ENCODE assay signal across 8 mouse cellular contexts in genomic region chr7:45050945-45051600, GRCm38 (mm10). TPM values are rescaled to one million over a fixed set of nuclear protein-coding genes. Genes with fewer than 3 reads are reported as not detected.
DNase-seq lines count a peak whose midpoint lies in the region; ATAC-seq and TF ChIP-seq lines count a peak whose summit lies in the region.

No protein-coding gene starts in this region.

- no peak for TF ChIP-seq POLR2A in small intestine, adult 2 months (IDR thresholded peaks at IDR 0.05; ENCODE audit: low read depth, low read length)

- H3K27ac ChIP-seq in hindbrain, postnatal 0 days: peak overlapping the region; percentile 99; the same call in 1 of the 2 replicates
- no peak overlapping the region for H3K27ac ChIP-seq in small intestine, adult 2 months (ENCODE audit: insufficient read depth, low read depth, low read length)

- intact Hi-C loops in left cerebral cortex, postnatal 10 days (cut with DNase I): loop anchor here (5.0 kb wide), 1 partner anchor 34 kb away; the partner anchor contains the start of genes Rras and Scaf1

- H3K36me3 ChIP-seq in hindbrain, postnatal 0 days (ENCODE audit: insufficient read depth, low read length): peaks cover 39% of the 10 kb centered on the region
- peaks cover 40% of the 10 kb centered on the region for H3K36me3 ChIP-seq in small intestine, adult 2 months (ENCODE audit: control insufficient read depth, insufficient read depth, low read length)

- 0 out of 2 replicates have a peak, but pooled peaks cover 5% of the 10 kb centered on the region for H3K4me1 ChIP-seq in hindbrain, postnatal 0 days (ENCODE audit: insufficient read depth, low read length)
- H3K4me1 ChIP-seq in small intestine, adult 2 months (ENCODE audit: control insufficient read depth, insufficient read depth, insufficient read length, low read length): peaks cover 8% of the 10 kb centered on the region

- H3K9me3 ChIP-seq in hindbrain, postnatal 0 days (ENCODE audit: low read length): no peaks in the 10 kb centered on the region

- WGBS in hindbrain, postnatal 0 days: 10% methylated on average over 16 of the region's 16 CpGs
- WGBS in small intestine, adult 2 months: 39% methylated on average over 16 of the region's 16 CpGs

- peak overlapping the region; percentile 81; the same call in 1 of the 2 replicates for H3K9ac ChIP-seq in hindbrain, postnatal 0 days (replicated peaks; ENCODE audit: low read length)

- H3K4me2 ChIP-seq in hindbrain, postnatal 0 days (ENCODE audit: low read depth, low read length): peak overlapping the region; percentile 96

- peak; percentile 68 for DNase-seq in ovary, adult 18-20 months (ENCODE audit: low spot score)
- DNase-seq in ovary, postnatal 10 days (ENCODE audit: low spot score): no peak
- DNase-seq in cerebellum, postnatal 36 days: peak; percentile 70 to 76
- peak; percentile 43 to 60 for DNase-seq in gastrocnemius, adult 8-10 months (ENCODE audit: low spot score in 2 of 2)
- DNase-seq in hindbrain, postnatal 0 days (ENCODE audit: low spot score): peak; percentile 96
- DNase-seq in left cerebral cortex, postnatal 10 days (ENCODE audit: extremely low spot score in 1 of 2, low spot score in 2 of 2): peak; percentile 72 to 88

- no peaks in the 10 kb centered on the region for H3K27me3 ChIP-seq in hindbrain, postnatal 0 days (ENCODE audit: insufficient read depth, low read length)
- H3K27me3 ChIP-seq in small intestine, adult 2 months (ENCODE audit: control insufficient read depth, insufficient read depth, low read length): no peaks in the 10 kb centered on the region

- peak; percentile 77 for ATAC-seq in hindbrain, postnatal 0 days
- peak; percentile 27 for ATAC-seq in megakaryocyte-erythroid progenitor cell, adult 5-6 weeks (replicated peaks; ENCODE audit: low FRiP score, low TSS enrichment, poor library complexity, severe bottlenecking)

- no peak for TF ChIP-seq CTCF in hindbrain, postnatal 0 days (IDR thresholded peaks at IDR 0.05; ENCODE audit: low read depth)
- no peak for TF ChIP-seq CTCF in small intestine, adult 2 months (IDR thresholded peaks at IDR 0.05; ENCODE audit: extremely low read depth, insufficient read length, insufficient replicate concordance, low read depth, low read length)

- peak overlapping the region; percentile 88 for H3K4me3 ChIP-seq in hindbrain, postnatal 0 days (ENCODE audit: low read length)
- peak overlapping the region; percentile 98 for H3K4me3 ChIP-seq in small intestine, adult 2 months (ENCODE audit: low read depth, low read length)

RNA-seq across cellular contexts. Expression of gene Prr12, which starts 1.6 kb away (rescaled TPM):
- 10 to 100 TPM; 15.3 to 17.5 (median 15.9) TPM for total RNA-seq in gastrocnemius, adult 8-10 months (2022)
- 14.0 and 18.1 TPM in 2 replicates for total RNA-seq in hindbrain, postnatal 0 days (2014; rRNA removed)
- 7.5 and 9.2 TPM in 2 replicates for polyA plus RNA-seq in hindbrain, postnatal 0 days (2015; fragmentation: Nextera tagmentation; extraction: Ambion mirVana)
- total RNA-seq in left cerebral cortex, postnatal 10 days (2021): 10 to 100 TPM; 67.4 to 68.0 TPM
- total RNA-seq in megakaryocyte-erythroid progenitor cell, adult 5-6 weeks (2014; fragmentation: Nextera tagmentation): 26.6 and 28.7 TPM in 2 replicates
- 1.9 and 2.1 TPM in 2 replicates for total RNA-seq in megakaryocyte-erythroid progenitor cell, adult 5-6 weeks (2017)
- polyA plus RNA-seq in small intestine, adult 2 months (2012; rRNA removed): 8.1 and 13.2 TPM in 2 replicates

RNA-seq across cellular contexts. Expression of gene Nosip, which starts 11.2 kb away (rescaled TPM):
- 10 to 100 TPM; 24.5 to 31.0 (median 28.2) TPM for total RNA-seq in gastrocnemius, adult 8-10 months (2022)
- 72.9 and 83.1 TPM in 2 replicates for total RNA-seq in hindbrain, postnatal 0 days (2014; rRNA removed)
- polyA plus RNA-seq in hindbrain, postnatal 0 days (2015; fragmentation: Nextera tagmentation; extraction: Ambion mirVana): 64.5 and 67.4 TPM in 2 replicates
- 10 to 100 TPM; 50.1 to 52.3 TPM for total RNA-seq in left cerebral cortex, postnatal 10 days (2021)
- 27.8 and 55.1 TPM in 2 replicates for total RNA-seq in megakaryocyte-erythroid progenitor cell, adult 5-6 weeks (2014; fragmentation: Nextera tagmentation)
- total RNA-seq in megakaryocyte-erythroid progenitor cell, adult 5-6 weeks (2017): 40.9 and 48.3 TPM in 2 replicates
- 39.3 and 92.7 TPM in 2 replicates for polyA plus RNA-seq in small intestine, adult 2 months (2012; rRNA removed)

RNA-seq across cellular contexts. Expression of gene Prrg2, which starts 11.4 kb away (rescaled TPM):
- 10 to 100 TPM in 2 of 4 experiments, 1 to 10 TPM in 2; 7.2 to 13.3 (median 10.6) TPM for total RNA-seq in gastrocnemius, adult 8-10 months (2022)
- 10.5 and 12.4 TPM in 2 replicates for total RNA-seq in hindbrain, postnatal 0 days (2014; rRNA removed)
- polyA plus RNA-seq in hindbrain, postnatal 0 days (2015; fragmentation: Nextera tagmentation; extraction: Ambion mirVana): 15.3 and 17.2 TPM in 2 replicates
- 1 to 10 TPM; 5.3 to 9.0 TPM for total RNA-seq in left cerebral cortex, postnatal 10 days (2021)
- total RNA-seq in megakaryocyte-erythroid progenitor cell, adult 5-6 weeks (2014; fragmentation: Nextera tagmentation): 4.3 and 4.7 TPM in 2 replicates
- total RNA-seq in megakaryocyte-erythroid progenitor cell, adult 5-6 weeks (2017): 3.5 and 6.2 TPM in 2 replicates
- 81.7 and 172 TPM in 2 replicates for polyA plus RNA-seq in small intestine, adult 2 months (2012; rRNA removed)

RNA-seq across cellular contexts. Expression of gene Rras, which starts 33.3 kb away (rescaled TPM):
- total RNA-seq in gastrocnemius, adult 8-10 months (2022): 10 to 100 TPM; 20.1 to 25.7 (median 21.3) TPM
- total RNA-seq in hindbrain, postnatal 0 days (2014; rRNA removed): 8.4 and 18.6 TPM in 2 replicates
- polyA plus RNA-seq in hindbrain, postnatal 0 days (2015; fragmentation: Nextera tagmentation; extraction: Ambion mirVana): 15.8 and 16.9 TPM in 2 replicates
- total RNA-seq in left cerebral cortex, postnatal 10 days (2021): 1 to 10 TPM; 8.7 to 9.6 TPM
- total RNA-seq in megakaryocyte-erythroid progenitor cell, adult 5-6 weeks (2014; fragmentation: Nextera tagmentation): 1.4 and 1.7 TPM in 2 replicates
- total RNA-seq in megakaryocyte-erythroid progenitor cell, adult 5-6 weeks (2017): 1.3 and 1.6 TPM in 2 replicates
- polyA plus RNA-seq in small intestine, adult 2 months (2012; rRNA removed): 49.3 and 67.9 TPM in 2 replicates

RNA-seq across cellular contexts. Expression of gene Scaf1, which starts 34.9 kb away (rescaled TPM):
- 10 to 100 TPM; 43.2 to 50.7 (median 48.4) TPM for total RNA-seq in gastrocnemius, adult 8-10 months (2022)
- total RNA-seq in hindbrain, postnatal 0 days (2014; rRNA removed): 76.7 and 77.7 TPM in 2 replicates
- 40.7 and 45.6 TPM in 2 replicates for polyA plus RNA-seq in hindbrain, postnatal 0 days (2015; fragmentation: Nextera tagmentation; extraction: Ambion mirVana)
- 100 to 1,000 TPM; 156 to 160 TPM for total RNA-seq in left cerebral cortex, postnatal 10 days (2021)
- total RNA-seq in megakaryocyte-erythroid progenitor cell, adult 5-6 weeks (2014; fragmentation: Nextera tagmentation): 33.0 and 46.3 TPM in 2 replicates
- 7.2 and 10.2 TPM in 2 replicates for total RNA-seq in megakaryocyte-erythroid progenitor cell, adult 5-6 weeks (2017)
- polyA plus RNA-seq in small intestine, adult 2 months (2012; rRNA removed): 39.8 and 73.0 TPM in 2 replicates
